Mouse (Mus musculus) MEL (cell line): ENCODE results near the gene Clec12a. TPM values are rescaled to one million over a fixed set of nuclear protein-coding genes. Genes with fewer than 3 reads are reported as not detected.
A peak's percentile ranks its signal among the peaks of the same experiment; 100 is the strongest.

Experiments
- DNase-seq: peaks from one replicate; pipeline ENCODE4 v3.0.0; 2011; ENCODE audit warnings: low read depth, low spot score
- H3K27ac ChIP-seq: 2 replicates; pipeline ENCODE4 v1.5.1; 2012; ENCODE audit warnings: low read depth, mild to moderate bottlenecking, control low read depth, low read length, moderate library complexity; ENCODE audit not compliant: control insufficient read depth
- H3K27me3 ChIP-seq, 2 experiments: fragments of 150-350 bp in 1 of 2; sonication (generic) in 1 of 2; 2 replicates each; pipeline ENCODE4 v1.6.1; 2012; ENCODE audit warnings: low read length in 2 of 2, mild to moderate bottlenecking in 2 of 2, improper control_type of control experiment in 1 of 2, moderate library complexity in 1 of 2; ENCODE audit not compliant: insufficient read depth in 2 of 2, control insufficient read depth in 1 of 2
- H3K36me3 ChIP-seq, 2 experiments: 2 replicates each; pipeline ENCODE4 v1.6.1; 2012 to 2014; ENCODE audit warnings: low read length in 2 of 2, improper control_type of control experiment in 1 of 2, inconsistent platforms in 1 of 2, mild to moderate bottlenecking in 1 of 2; ENCODE audit not compliant: insufficient read depth in 2 of 2, control insufficient read depth in 1 of 2
- H3K4me1 ChIP-seq, 2 experiments: fragments of 150-350 bp in 1 of 2; sonication (generic) in 1 of 2; 2 replicates each; pipeline ENCODE4 v1.6.1; 2012; ENCODE audit warnings: low read length in 2 of 2, improper control_type of control experiment in 1 of 2, mild to moderate bottlenecking in 1 of 2; ENCODE audit not compliant: insufficient read depth in 2 of 2, control insufficient read depth in 1 of 2
- H3K4me3 ChIP-seq, 2 experiments: fragments of 150-350 bp in 1 of 2; sonication (generic) in 1 of 2; 2 replicates each; pipeline ENCODE4 v1.5.1; 2012; ENCODE audit warnings: low read depth in 2 of 2, low read length in 2 of 2, mild to moderate bottlenecking in 2 of 2, moderate library complexity in 2 of 2, control low read depth in 1 of 2, improper control_type of control experiment in 1 of 2; ENCODE audit not compliant: control insufficient read depth in 1 of 2, insufficient read depth in 1 of 2
- H3K79me2 ChIP-seq: 2 replicates; pipeline ENCODE4 v1.6.1; 2012; ENCODE audit warnings: mild to moderate bottlenecking, low read length, moderate library complexity; ENCODE audit not compliant: control insufficient read depth, poor library complexity, insufficient read depth
- H3K9ac ChIP-seq: 2 replicates; pipeline ENCODE4 v1.6.1; 2012; ENCODE audit warnings: low read depth, mild to moderate bottlenecking, control low read depth, low read length, moderate library complexity; ENCODE audit not compliant: control insufficient read depth, poor library complexity, severe bottlenecking
- H3K9me3 ChIP-seq: fragments of 150-350 bp; sonication (generic); replicated peaks from 2 replicates; pipeline ENCODE4 v1.6.1; 2012; ENCODE audit warnings: mild to moderate bottlenecking, low read length, improper control_type of control experiment, moderate library complexity; ENCODE audit not compliant: insufficient read depth
- CHD2 ChIP-seq: IDR thresholded peaks from 2 replicates; pipeline ENCODE4 v1.6.1; 2011; ENCODE audit warnings: low read length, improper control_type of control experiment
- CTCF ChIP-seq, 3 experiments: IDR thresholded peaks in 2 of 3; conservative IDR thresholded peaks in 1 of 3; 2 replicates each; pipeline ENCODE4 v1.5.1; 2011 to 2012; ENCODE audit warnings: low read length in 3 of 3, low read depth in 2 of 3, mild to moderate bottlenecking in 2 of 3, improper control_type of control experiment in 1 of 3, inconsistent platforms in 1 of 3, mixed read lengths in 1 of 3, moderate library complexity in 1 of 3; ENCODE audit not compliant: control insufficient read depth in 1 of 3, insufficient read depth in 1 of 3, poor library complexity in 1 of 3, severe bottlenecking in 1 of 3
- ELF1 ChIP-seq: IDR thresholded peaks from 2 replicates; pipeline ENCODE4 v1.6.1; 2014; ENCODE audit warnings: low read depth, mild to moderate bottlenecking, inconsistent platforms, low read length, improper control_type of control experiment, moderate library complexity
- EP300 ChIP-seq, 2 experiments: IDR thresholded peaks; 2 replicates each; pipeline ENCODE4 v1.6.1; 2011; ENCODE audit warnings: improper control_type of control experiment in 2 of 2, low read length in 2 of 2, low read depth in 1 of 2, mild to moderate bottlenecking in 1 of 2
- GABPA ChIP-seq: IDR thresholded peaks from 2 replicates; pipeline ENCODE4 v1.6.1; 2012; ENCODE audit warnings: low read depth, mild to moderate bottlenecking, inconsistent platforms, low read length, improper control_type of control experiment, moderate library complexity
- MAFK ChIP-seq: IDR thresholded peaks from 2 replicates; pipeline ENCODE4 v1.6.1; 2011; ENCODE audit warnings: low read depth, mild to moderate bottlenecking, low read length, improper control_type of control experiment, borderline replicate concordance
- MAX ChIP-seq: IDR thresholded peaks from 2 replicates; pipeline ENCODE4 v1.6.1; 2011; ENCODE audit warnings: low read length, improper control_type of control experiment
- MAZ ChIP-seq: IDR thresholded peaks from 2 replicates; pipeline ENCODE4 v1.6.1; 2012; ENCODE audit warnings: low read depth, mild to moderate bottlenecking, inconsistent platforms, low read length, improper control_type of control experiment
- MEF2A ChIP-seq: IDR thresholded peaks from 2 replicates; pipeline ENCODE4 v1.6.1; 2014; ENCODE audit warnings: low read depth, mild to moderate bottlenecking, inconsistent platforms, low read length, improper control_type of control experiment; ENCODE audit not compliant: poor library complexity, insufficient replicate concordance, severe bottlenecking; ENCODE audit errors: extremely low read depth
- MXI1 ChIP-seq: IDR thresholded peaks from 2 replicates; pipeline ENCODE4 v1.6.1; 2011; ENCODE audit warnings: mild to moderate bottlenecking, low read depth, low read length, improper control_type of control experiment
- NELFE ChIP-seq: IDR thresholded peaks from 2 replicates; pipeline ENCODE4 v1.6.1; 2011; ENCODE audit warnings: low read depth, low read length, improper control_type of control experiment
- NRF1 ChIP-seq: IDR thresholded peaks from 2 replicates; pipeline ENCODE4 v1.6.1; 2014; ENCODE audit warnings: low read depth, mild to moderate bottlenecking, inconsistent platforms, low read length, improper control_type of control experiment, moderate library complexity; ENCODE audit not compliant: poor library complexity, insufficient read depth, severe bottlenecking
- POLR2A ChIP-seq, 2 experiments: IDR thresholded peaks; 2 replicates each; pipeline ENCODE4 v1.6.1; 2011 to 2012; ENCODE audit warnings: low read length in 2 of 2, mild to moderate bottlenecking in 2 of 2, control low read depth in 1 of 2, improper control_type of control experiment in 1 of 2, low read depth in 1 of 2, moderate library complexity in 1 of 2; ENCODE audit not compliant: control insufficient read depth in 1 of 2, insufficient read depth in 1 of 2, poor library complexity in 1 of 2
- POLR2AphosphoS2 ChIP-seq: IDR thresholded peaks from 2 replicates; pipeline ENCODE4 v1.6.1; 2011; ENCODE audit warnings: low read length, improper control_type of control experiment
- POLR2AphosphoS5 ChIP-seq: IDR thresholded peaks from 2 replicates; pipeline ENCODE4 v1.6.1; 2012; ENCODE audit warnings: low read depth, borderline replicate concordance, mild to moderate bottlenecking, inconsistent platforms, low read length, moderate library complexity, mixed read lengths
- RAD21 ChIP-seq: IDR thresholded peaks from 2 replicates; pipeline ENCODE4 v1.6.1; 2011; ENCODE audit warnings: mild to moderate bottlenecking, low read depth, low read length, improper control_type of control experiment
- RCOR1 ChIP-seq: IDR thresholded peaks from 2 replicates; pipeline ENCODE4 v1.6.1; 2012; ENCODE audit warnings: low read depth, mild to moderate bottlenecking, inconsistent platforms, low read length, improper control_type of control experiment
- SIN3A ChIP-seq: IDR thresholded peaks from 2 replicates; pipeline ENCODE4 v1.6.1; 2012; ENCODE audit warnings: low read length, improper control_type of control experiment, inconsistent platforms
- SMC3 ChIP-seq: IDR thresholded peaks from 2 replicates; pipeline ENCODE4 v1.6.1; 2011; ENCODE audit warnings: low read depth, low read length, improper control_type of control experiment
- TAL1 ChIP-seq: IDR thresholded peaks from 2 replicates; pipeline ENCODE4 v1.6.1; 2012; ENCODE audit warnings: mild to moderate bottlenecking, inconsistent platforms, low read length, moderate library complexity, mixed read lengths
- TBP ChIP-seq: IDR thresholded peaks from 2 replicates; pipeline ENCODE4 v1.8.0; 2011; ENCODE audit warnings: low read depth, low read length, improper control_type of control experiment
- USF2 ChIP-seq, 2 experiments: IDR thresholded peaks; 2 replicates each; pipeline ENCODE4 v1.6.1; 2011 to 2012; ENCODE audit warnings: improper control_type of control experiment in 2 of 2, low read length in 2 of 2, borderline replicate concordance in 1 of 2, inconsistent platforms in 1 of 2, low read depth in 1 of 2, mild to moderate bottlenecking in 1 of 2; ENCODE audit not compliant: insufficient read depth in 1 of 2
- ZC3H11A ChIP-seq: IDR thresholded peaks from 2 replicates; pipeline ENCODE4 v1.6.1; 2012; ENCODE audit warnings: low read depth, mild to moderate bottlenecking, inconsistent platforms, low read length, improper control_type of control experiment
- ZMIZ1 ChIP-seq: IDR thresholded peaks from 2 replicates; pipeline ENCODE4 v1.6.1; 2012; ENCODE audit warnings: low read depth, mild to moderate bottlenecking, inconsistent platforms, low read length, improper control_type of control experiment, moderate library complexity
- polyA plus RNA-seq, 2 experiments: library from polyadenylated mRNA; stranded (reverse) in 1 of 2; unstranded in 1 of 2; fragments of >175 nt in 1 of 2; fragments of >200 nt in 1 of 2; gene quantifications; 2 replicates each; pipeline versions ENCODE4 v1.2.1 to v1.2.4; 2012; ENCODE audit warnings: low replicate concordance in 2 of 2, low read depth in 1 of 2; ENCODE audit not compliant: insufficient read length in 2 of 2, insufficient read depth in 1 of 2, missing spikeins in 1 of 2
- total RNA-seq: library from RNA; depleted of rRNA; stranded (reverse); fragments of 300-350 nt; gene quantifications from 2 replicates; pipeline ENCODE4 v1.2.3, GENCODE M21; 2012

Gene Clec12a
- total and polyA plus RNA-seq, 3 experiments: not detected

DNA sequence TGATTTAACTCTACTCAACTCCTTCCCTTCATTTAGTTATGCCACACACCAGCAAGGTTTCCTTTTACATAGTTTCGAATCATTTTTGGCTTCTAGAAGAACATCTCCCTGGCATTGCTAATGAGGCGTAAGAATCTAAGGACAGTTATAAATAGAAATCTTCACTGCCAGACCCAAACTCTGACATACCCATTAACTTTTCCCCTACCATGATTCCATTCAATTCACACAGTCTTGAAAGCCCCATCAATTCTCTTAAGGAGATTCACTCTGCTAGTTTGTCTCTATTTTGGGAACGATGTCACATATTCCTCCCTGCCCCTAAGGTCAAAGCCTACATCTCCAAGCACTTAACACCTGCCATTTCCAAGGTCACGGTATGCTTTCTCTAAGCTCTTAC, 42.5 kb downstream of the Clec12a start:
- Histone ChIP-seq H3K9ac (no peak overlapping the region), H3K4me1 (no peaks in the 10 kb centered on the region), H3K4me3 (no peak overlapping the region), H3K79me2 (no peaks in the 10 kb centered on the region), H3K27me3 (no peaks in the 10 kb centered on the region; a peak in 1 of 4 replicates), H3K27ac (no peak overlapping the region), H3K36me3 (no peaks in the 10 kb centered on the region), H3K9me3 (no peaks in the 10 kb centered on the region)
- DNase-seq: no peak
- no peak for TF ChIP-seq POLR2AphosphoS2
- TF ChIP-seq NELFE: no peak
- no peak for TF ChIP-seq MAX
- no peak for TF ChIP-seq TAL1
- TF ChIP-seq POLR2A (IDR thresholded peaks at IDR 0.05; ENCODE audit: control insufficient read depth in 1 of 2, insufficient read depth in 1 of 2, low read depth in 1 of 2, low read length in 2 of 2, poor library complexity in 1 of 2): no peak
- TF ChIP-seq TBP: no peak
- no peak for TF ChIP-seq MXI1
- no peak for TF ChIP-seq EP300 (IDR thresholded peaks at IDR 0.05; ENCODE audit: low read depth in 1 of 2, low read length in 2 of 2)
- TF ChIP-seq NRF1: no peak

DNA sequence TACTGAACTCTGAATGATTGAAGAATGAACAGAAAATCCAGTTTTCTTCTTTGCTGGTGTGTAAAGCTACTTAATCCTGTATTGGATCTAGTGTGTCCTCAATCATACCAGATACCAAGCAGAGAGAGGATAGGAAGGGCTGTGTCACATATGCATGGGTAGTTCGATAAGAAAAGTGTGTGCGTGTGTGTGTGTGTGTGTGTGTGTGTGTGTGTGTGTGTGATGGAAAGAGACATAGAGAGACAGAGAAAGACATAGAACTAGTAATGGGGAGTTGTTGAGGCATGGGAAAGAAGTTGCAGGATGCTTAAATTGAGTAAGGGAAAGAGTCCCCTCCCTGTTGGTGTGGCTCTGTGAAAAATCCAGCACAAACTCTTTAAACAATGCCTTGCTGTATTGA, 43.3 kb downstream of the Clec12a start, which contains the start of gene Clec12b:
Clec12b (minus strand) TSS at position 101 of the 400 bp plus-strand sequence.
- Histone ChIP-seq H3K4me3 (no peak within 1 kb of the TSS), H3K36me3 (no peaks in the 10 kb centered on the region)
- DNase-seq: no peak

DNA sequence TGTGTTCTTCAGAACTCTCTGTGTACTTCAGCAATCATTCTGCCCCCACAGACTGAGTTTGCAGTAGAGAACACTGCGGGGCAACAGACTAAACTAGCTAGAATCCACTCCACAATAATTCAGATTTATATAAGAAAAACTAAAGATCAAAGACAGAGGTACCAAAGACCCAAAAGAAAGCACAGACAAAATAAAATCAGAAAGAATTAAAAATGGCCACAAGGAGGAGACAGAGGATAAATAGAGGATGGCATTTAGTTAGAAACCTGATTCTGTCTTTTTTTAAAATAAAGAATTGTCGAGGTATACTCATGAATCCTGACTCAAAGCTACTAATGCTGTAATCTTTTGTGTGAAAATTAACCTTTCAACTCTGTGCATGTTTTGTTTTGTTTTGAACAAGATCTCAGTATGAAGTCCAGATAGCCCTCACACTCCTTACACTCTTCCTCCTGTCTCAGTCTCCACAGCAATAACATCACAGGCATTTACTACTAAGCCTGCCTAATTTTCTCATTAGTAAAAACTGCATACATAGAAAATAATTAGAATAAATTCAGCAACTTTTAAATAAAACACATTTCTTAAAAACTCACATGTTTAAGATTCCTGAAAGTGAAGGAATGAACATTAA, 50.7 kb downstream of the Clec12a start:
- TF ChIP-seq RAD21 (peak; percentile 88), MAFK (no peak), TAL1 (no peak), SMC3 (peak; percentile 81), ZMIZ1 (no peak), ELF1 (no peak), CTCF (IDR thresholded peaks at IDR 0.05 in 2 of 3, conservative IDR thresholded peaks at IDR 0.05 in 1 of 3; ENCODE audit: control insufficient read depth in 1 of 3, insufficient read depth in 1 of 3, low read depth in 2 of 3, low read length in 3 of 3, poor library complexity in 1 of 3, severe bottlenecking in 1 of 3) (peak in 2 of 3 experiments; percentile 25 to 73; a peak in 4 of 6 replicates), ZC3H11A (peak; percentile 55), POLR2AphosphoS5 (no peak)
- Histone ChIP-seq H3K79me2 (no peaks in the 10 kb centered on the region), H3K27me3 (peaks cover 0 to 3% of the 10 kb centered on the region in 2 experiments; a peak in 1 of 4 replicates), H3K9ac (no peak overlapping the region), H3K9me3 (no peaks in the 10 kb centered on the region), H3K4me1 (no peaks in the 10 kb centered on the region), H3K27ac (no peak overlapping the region), H3K36me3 (no peaks in the 10 kb centered on the region), H3K4me3 (no peak overlapping the region)
- DNase-seq: peak; percentile 32

More for the DNA sequence above, 43.3 kb downstream of the Clec12a start, which contains the start of gene Clec12b:
- Histone ChIP-seq H3K27ac (no peak within 1 kb of the TSS), H3K9me3 (no peaks in the 10 kb centered on the region), H3K4me1 (no peaks in the 10 kb centered on the region)
- TF ChIP-seq POLR2AphosphoS2 (no peak), ZC3H11A (no peak), USF2 (IDR thresholded peaks at IDR 0.05; ENCODE audit: borderline replicate concordance in 1 of 2, insufficient read depth in 1 of 2, low read depth in 1 of 2, low read length in 2 of 2) (no peak), EP300 (IDR thresholded peaks at IDR 0.05; ENCODE audit: low read depth in 1 of 2, low read length in 2 of 2) (no peak), CHD2 (no peak), GABPA (no peak), MAZ (no peak), MEF2A (no peak), RCOR1 (no peak), NRF1 (no peak), MAX (no peak), POLR2AphosphoS5 (no peak), SIN3A (no peak), NELFE (no peak)
- TF ChIP-seq, all 39 proteins: peak for 0
- H3K79me2 ChIP-seq: no peaks in the 10 kb centered on the region
- no peak within 1 kb of the TSS for H3K9ac ChIP-seq
- no peaks in the 10 kb centered on the region; a peak in 1 of 4 replicates for H3K27me3 ChIP-seq
